Mouse (Mus musculus) kidney, postnatal 10 days (tissue): ENCODE measurements at regions not wholly inside any gene's neighbourhood (a gene's known extent, or its start where the extent isn't known, plus 50 kb on each side); places are given as distances from the start of the nearest gene placed in this dataset.

Source experiments
- DNase-seq: peaks from one replicate; pipeline ENCODE4 v3.0.0; 2021; ENCODE audit warnings: mixed read lengths

DNA sequence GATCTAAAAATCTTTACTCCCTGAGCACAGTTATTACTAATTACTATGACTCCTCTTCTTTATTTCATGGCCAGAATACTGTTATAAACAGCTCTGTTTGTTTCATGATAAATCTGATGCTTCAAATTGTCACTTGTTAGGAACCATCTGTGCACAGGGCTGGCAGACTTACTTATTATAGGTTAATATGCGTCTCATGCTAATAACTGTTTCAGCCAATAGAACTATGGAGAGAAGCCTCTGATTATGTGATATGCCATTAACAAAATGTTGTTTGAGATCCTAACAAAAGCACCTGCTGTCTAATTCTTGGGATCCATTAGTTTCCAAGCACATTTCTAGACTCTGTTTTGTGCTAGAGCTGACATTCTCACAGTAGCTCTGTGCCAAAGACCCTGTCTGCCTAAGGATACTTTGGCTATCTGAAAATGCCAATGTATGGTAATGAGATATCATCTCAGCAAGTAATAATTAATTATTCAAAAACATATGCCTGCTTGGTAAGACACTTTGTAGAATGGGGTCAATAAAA lies 318.1 kb downstream of the Grb14 start:
- DNase-seq: no peak

DNA sequence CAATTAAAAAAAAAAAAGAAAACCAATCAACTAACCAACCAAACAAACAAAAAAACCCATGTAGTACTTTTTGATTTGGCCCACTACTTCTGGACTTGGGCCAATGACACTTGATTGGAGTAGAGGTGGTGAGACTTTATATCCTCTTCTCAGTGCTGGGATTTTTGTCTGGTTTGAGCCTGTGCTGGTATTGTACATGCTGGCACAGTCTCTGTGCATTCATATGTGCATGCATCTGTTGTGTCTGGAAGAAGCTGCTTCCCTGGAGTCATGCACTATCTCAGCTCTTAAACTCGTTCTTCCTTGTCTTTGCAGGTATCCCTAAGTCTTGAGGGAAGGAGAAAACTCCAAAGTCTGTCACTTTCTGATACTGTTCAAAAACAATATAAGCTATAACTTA lies 328.8 kb downstream of the Grb14 start:
- DNase-seq: no peak

DNA sequence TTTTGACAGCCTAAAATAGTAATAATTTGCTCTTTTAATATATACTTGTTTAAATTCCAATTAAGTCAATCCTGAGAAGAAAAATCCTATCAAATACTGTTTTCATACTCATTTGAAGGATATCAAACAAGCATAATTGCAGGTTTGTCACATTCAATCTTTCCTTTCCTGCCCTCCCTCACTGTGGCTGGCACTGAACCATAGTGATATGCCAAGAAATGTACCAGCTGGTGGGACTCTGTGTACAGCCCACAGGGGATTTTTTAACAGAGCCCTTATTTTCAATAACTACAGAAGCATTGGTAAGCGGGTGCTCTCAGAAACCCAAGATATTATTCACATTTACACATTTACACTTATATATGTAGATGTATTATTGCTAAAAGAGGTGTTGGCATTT lies 333.3 kb downstream of the Grb14 start:
- DNase-seq: no peak

DNA sequence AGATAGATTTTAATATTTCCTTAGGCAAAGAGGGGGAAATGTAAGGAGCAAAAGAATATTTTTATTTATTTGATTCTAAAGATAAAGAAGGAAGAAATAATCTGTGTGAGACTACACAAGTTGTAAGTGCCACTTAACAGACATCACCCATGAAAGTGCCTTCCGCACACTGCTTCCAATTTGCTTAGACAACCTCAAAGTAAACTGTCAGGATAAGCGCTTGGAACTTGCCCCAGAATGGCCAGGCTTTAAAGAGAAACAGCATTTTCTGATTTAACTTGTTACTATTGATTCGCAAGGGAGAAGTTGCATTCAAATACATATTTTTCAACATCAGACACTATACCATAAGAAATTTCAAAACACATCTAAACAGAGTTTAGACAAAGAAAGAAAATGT lies 333.8 kb downstream of the Grb14 start:
- no peak for DNase-seq

- no peak for DNase-seq
Measured at GRCm38 (mm10) chr2:64686781-64687180, 338.0 kb downstream of the Grb14 start.

GRCm38 (mm10) chr2:64649614-64650013 lies 375.2 kb downstream of the Grb14 start:
- DNase-seq: peak; percentile 49

GRCm38 (mm10) chr2:64616931-64617330 lies 407.9 kb downstream of the Grb14 start:
- no peak for DNase-seq

GRCm38 (mm10) chr2:64606864-64607263 lies 417.9 kb downstream of the Grb14 start:
- no peak for DNase-seq

DNA sequence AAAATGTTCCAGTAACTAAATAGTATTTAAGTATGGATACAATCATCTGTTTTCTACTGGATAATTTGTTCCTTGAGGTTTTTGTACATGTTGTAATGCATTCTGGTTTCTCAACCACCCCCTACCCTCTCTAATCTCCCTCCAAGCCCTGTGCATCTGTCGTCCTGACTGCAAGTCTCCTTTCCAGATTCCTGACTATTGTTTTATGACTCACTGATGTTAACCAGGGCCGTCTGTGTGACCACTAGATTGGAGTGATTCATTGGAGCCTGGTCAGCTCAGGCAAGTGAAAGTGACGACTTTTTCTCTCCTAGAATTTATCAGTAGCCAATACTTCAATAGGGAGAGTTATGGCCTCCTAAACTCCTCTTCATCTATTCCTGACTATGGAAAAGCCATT lies 442.5 kb downstream of the Grb14 start:
- DNase-seq: no peak

DNA sequence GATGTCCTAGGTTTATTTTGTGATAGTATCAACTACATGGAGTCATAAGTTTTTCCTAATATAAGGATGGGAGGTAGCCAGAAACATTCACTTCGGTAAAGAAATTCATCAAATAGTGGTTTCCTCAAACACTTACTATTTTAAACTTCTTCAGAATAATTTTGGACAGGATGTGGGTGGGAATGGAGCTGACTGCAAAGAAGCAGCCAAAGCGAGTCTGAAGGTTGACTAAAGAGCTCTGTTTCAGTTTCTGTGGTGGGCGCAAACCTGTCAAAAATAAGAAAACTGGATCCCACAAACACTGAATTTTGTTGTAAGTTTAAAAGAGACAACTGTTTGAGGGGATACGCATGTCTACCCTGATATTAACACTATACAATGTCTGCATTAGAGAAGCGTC lies 438.2 kb upstream of the Fign start:
- no peak for DNase-seq

- no peak for DNase-seq
Measured at GRCm38 (mm10) chr2:64535351-64535851, 437.6 kb upstream of the Fign start.

DNA sequence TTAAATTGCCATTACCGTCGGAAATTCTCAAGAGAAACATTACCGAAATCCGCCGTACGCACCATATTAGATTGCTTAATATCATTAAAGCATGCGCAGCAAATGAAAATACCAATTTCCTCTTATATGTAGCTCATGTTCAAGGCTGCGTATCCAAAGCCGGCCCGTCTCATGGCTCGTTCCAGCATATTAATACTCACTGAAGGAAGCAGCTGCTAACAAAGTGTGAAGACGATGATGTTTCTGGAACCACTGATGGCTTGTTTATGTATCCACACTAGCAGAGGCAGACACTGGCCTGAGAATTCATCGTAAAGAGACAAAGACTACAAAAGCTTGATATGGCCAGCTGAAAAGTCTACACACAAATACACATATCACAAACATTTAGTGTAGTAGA lies 437.0 kb upstream of the Fign start:
- DNase-seq: no peak

DNA sequence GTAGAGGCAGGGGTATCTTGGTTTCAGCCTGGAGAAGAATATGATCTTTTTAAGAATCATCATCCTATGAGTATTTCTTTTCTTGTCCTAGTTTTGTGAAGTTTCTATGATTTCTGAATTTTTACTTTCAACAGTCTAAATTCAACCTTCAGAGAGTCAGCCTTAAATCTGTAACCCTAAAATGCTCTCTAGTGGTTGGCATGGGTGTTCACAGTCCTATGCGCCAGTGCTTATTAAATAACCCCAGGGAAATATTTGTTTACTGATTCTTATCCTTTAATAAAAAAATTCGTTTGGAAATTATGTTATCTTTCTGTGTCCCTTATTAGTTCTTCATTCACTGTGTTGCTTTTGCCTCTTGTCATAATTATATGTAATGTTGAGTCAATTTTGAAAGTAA lies 436.5 kb upstream of the Fign start:
- no peak for DNase-seq

DNA sequence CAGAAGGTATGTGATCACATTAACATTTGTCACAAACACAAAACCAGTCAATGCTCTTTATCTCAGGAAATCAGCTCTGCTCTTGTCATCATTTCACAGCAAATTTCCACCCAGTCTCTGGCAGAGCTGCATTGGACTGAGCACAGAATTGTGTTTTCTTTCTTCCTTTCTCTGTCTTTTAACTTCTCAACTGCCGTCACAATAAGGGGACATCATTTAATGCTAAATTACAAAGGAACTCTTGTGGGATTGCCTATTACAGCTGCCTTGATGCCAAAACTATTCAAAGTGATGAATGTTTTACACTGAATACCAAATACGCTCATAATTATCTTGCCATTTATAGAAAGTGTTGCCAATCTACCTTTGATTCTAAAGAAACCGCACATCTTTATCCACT lies 424.9 kb upstream of the Fign start:
- no peak for DNase-seq

DNA sequence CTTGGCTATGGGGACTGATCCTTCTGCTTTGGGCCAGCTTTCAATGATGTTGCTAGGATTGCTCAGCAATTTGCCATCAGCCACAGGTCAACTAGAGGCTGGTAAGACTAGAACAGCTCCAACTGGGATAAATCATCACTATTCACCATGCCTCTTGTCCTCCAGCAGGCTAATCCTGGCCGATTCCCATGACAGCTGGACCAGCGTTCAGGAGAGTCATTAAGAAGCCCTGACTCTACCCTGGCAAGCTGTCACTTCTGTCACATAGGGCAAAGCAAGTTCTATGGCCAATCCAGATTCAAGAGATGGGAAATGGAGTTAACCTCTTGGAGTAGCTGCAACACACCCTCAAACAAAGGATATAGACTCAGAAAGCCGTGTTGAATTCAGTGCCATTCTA lies 424.4 kb upstream of the Fign start:
- no peak for DNase-seq

DNA sequence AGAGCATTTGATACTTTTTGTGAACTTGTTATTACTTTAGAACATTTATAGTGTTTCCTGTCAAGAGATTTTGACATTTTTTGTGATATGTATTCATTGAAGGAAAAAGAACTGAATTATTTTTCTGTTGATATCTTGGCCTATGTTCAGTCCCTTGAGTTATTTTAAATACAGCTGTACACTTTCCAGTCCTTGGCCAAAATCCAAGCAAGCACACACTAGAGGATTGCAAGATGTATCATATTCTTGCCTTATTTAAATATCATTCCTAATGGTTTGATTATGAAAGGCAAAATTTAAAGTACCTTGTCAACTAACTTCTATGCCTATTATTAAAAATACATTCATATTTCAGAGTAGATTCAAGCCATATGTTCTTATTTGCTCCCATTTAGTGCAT lies 397.9 kb upstream of the Fign start:
- no peak for DNase-seq

GRCm38 (mm10) chr2:64466412-64466970 lies 368.7 kb upstream of the Fign start:
- no peak for DNase-seq

GRCm38 (mm10) chr2:64462466-64463114 lies 364.8 kb upstream of the Fign start:
- DNase-seq: no peak

DNA sequence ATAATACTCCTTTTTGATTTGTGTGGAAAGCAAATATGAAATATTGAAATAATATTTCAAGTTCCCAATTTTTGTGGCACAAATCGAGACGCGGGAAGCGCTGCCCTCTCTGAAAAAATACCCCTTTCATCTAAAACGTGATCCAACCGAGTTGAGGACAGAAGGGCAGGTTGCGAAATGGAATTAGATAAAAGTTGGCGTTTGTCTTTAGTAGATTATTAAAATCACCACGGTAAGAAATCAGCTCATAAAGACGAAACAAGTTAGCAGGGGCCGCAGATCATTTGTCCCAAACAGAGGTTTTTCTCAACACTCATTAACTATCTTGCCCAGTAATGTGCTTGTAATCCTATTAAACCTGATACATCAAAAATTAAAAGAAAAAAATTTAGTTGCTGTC lies 364.2 kb upstream of the Fign start:
- no peak for DNase-seq

DNA sequence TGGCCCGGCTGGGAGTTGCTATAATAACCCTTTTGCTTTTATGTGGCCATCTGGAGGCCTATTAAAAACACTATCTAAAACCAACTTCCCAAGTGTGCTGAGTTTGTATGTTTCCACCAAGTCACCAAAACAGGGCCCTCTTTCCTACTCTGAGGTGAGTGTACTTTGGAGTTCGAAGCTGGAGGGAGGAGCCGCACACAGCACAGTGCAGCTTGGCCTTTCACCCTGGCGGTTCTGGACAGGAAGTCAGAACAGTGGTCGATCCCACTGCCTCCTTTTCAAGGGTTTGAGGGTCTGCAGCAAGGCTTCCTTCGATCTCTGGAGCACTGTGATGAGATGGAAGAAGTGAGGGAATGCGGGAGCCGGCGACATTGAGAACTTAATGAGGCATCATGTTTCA lies 363.8 kb upstream of the Fign start:
- DNase-seq: no peak

GRCm38 (mm10) chr2:64458171-64458570 lies 360.3 kb upstream of the Fign start:
- peak; percentile 44 for DNase-seq

- DNase-seq: no peak
Measured at GRCm38 (mm10) chr2:64452690-64453089, 354.9 kb upstream of the Fign start.

- no peak for DNase-seq
Measured at GRCm38 (mm10) chr2:64451614-64452317, 353.9 kb upstream of the Fign start.

GRCm38 (mm10) chr2:64443171-64443570 lies 345.3 kb upstream of the Fign start:
- DNase-seq: peak; percentile 22
